Mouse (Mus musculus) bone marrow, adult 2 months (tissue): ENCODE results near the gene Tbl1xr1.

Source experiments
- CTCF ChIP-seq: fragments of 200-500 bp; IDR thresholded peaks from 2 replicates; pipeline ENCODE4 v1.5.1; 2011; ENCODE audit warnings: low read length, control low read depth; ENCODE audit not compliant: control insufficient read depth, insufficient read depth
- POLR2A ChIP-seq: fragments of 200-500 bp; IDR thresholded peaks from 2 replicates; pipeline ENCODE4 v1.6.1; 2011; ENCODE audit warnings: low read depth, mild to moderate bottlenecking, control low read depth, low read length, borderline replicate concordance; ENCODE audit not compliant: control insufficient read depth

DNA sequence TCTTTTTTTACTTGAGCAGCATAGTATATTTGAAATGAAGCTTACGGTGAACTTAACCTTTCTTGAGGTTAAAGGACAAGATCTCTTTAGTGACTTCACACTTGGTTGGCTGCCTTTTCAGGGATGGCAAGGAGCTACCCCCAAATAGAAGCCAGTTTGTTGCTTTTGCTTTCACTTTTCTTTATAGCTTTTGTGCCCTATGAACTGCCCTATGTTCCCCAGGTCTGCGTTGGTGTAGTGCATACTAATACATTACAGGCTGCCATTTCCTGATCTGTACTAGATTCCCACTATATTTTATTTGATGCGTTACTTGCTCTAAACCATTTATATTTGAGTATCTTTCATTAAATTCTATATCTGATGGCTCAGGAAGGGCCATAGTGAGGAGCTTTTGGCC, 127.7 kb downstream of the Tbl1xr1 start:
- no peak for TF ChIP-seq CTCF
- no peak for TF ChIP-seq POLR2A
